Mouse (Mus musculus): ENCODE measurements around the gene Tnc. TPM values are rescaled to one million over a fixed set of nuclear protein-coding genes. Genes with fewer than 3 reads are reported as not detected.

The Tnc gene
- polyA plus RNA-seq, 1 experiment from 2014 or later: 4.0 TPM

GRCm38 (mm10) chr4:64037513-64037912 is 9.3 kb downstream of the Tnc start:
- H3K27ac ChIP-seq (ENCODE audit: low read depth, low read length): no peak overlapping the region
- 80% methylated on average over 2 of the region's 2 CpGs for WGBS
- DNase-seq (ENCODE audit: low spot score, missing footprints): no peak
- no peak for ATAC-seq (ENCODE audit: low FRiP score)
- no peaks in the 10 kb centered on the region for H3K36me3 ChIP-seq (ENCODE audit: control insufficient read depth, insufficient read depth, low read length)
- no peak overlapping the region for H3K9ac ChIP-seq (ENCODE audit: low read length)
- H3K4me2 ChIP-seq: no peak overlapping the region
- no peaks in the 10 kb centered on the region for H3K9me3 ChIP-seq (ENCODE audit: control insufficient read depth, low read length)
- H3K4me3 ChIP-seq (ENCODE audit: low read depth, low read length): no peak overlapping the region
- H3K4me1 ChIP-seq (ENCODE audit: control insufficient read depth, insufficient read depth, low read length): no peaks in the 10 kb centered on the region
- H3K27me3 ChIP-seq (ENCODE audit: control insufficient read depth, insufficient read depth, low read length): no peaks in the 10 kb centered on the region

GRCm38 (mm10) chr4:64034724-64035123 is 12.1 kb downstream of the Tnc start:
- Histone ChIP-seq H3K27me3 (ENCODE audit: control insufficient read depth, insufficient read depth, low read length) (no peaks in the 10 kb centered on the region), H3K4me2 (no peak overlapping the region), H3K36me3 (ENCODE audit: control insufficient read depth, insufficient read depth, low read length) (no peaks in the 10 kb centered on the region), H3K4me1 (ENCODE audit: control insufficient read depth, insufficient read depth, low read length) (no peaks in the 10 kb centered on the region), H3K4me3 (ENCODE audit: low read depth, low read length) (no peak overlapping the region), H3K9ac (ENCODE audit: low read length) (no peak overlapping the region), H3K27ac (ENCODE audit: low read depth, low read length) (no peak overlapping the region), H3K9me3 (ENCODE audit: control insufficient read depth, low read length) (no peaks in the 10 kb centered on the region)
- ATAC-seq (ENCODE audit: low FRiP score) (no peak), DNase-seq (ENCODE audit: low spot score, missing footprints) (no peak)
- 83% methylated on average over 1 of the region's 1 CpGs for WGBS

- Histone ChIP-seq H3K27me3 (ENCODE audit: control insufficient read depth, insufficient read depth, low read length) (no peaks in the 10 kb centered on the region), H3K9ac (ENCODE audit: low read length) (no peak overlapping the region), H3K4me2 (no peak overlapping the region), H3K36me3 (ENCODE audit: control insufficient read depth, insufficient read depth, low read length) (no peaks in the 10 kb centered on the region), H3K4me1 (ENCODE audit: control insufficient read depth, insufficient read depth, low read length) (no peaks in the 10 kb centered on the region), H3K9me3 (ENCODE audit: control insufficient read depth, low read length) (no peaks in the 10 kb centered on the region), H3K27ac (ENCODE audit: low read depth, low read length) (no peak overlapping the region), H3K4me3 (ENCODE audit: low read depth, low read length) (no peak overlapping the region)
- ATAC-seq (ENCODE audit: low FRiP score) (no peak), DNase-seq (ENCODE audit: low spot score, missing footprints) (no peak)
- 72% methylated on average over 2 of the region's 2 CpGs for WGBS
Observed at GRCm38 (mm10) chr4:64033191-64033590, 13.6 kb downstream of the Tnc start.

GRCm38 (mm10) chr4:64029486-64029885 is 17.3 kb downstream of the Tnc start:
- no peaks in the 10 kb centered on the region for H3K4me1 ChIP-seq (ENCODE audit: control insufficient read depth, insufficient read depth, low read length)
- no peak overlapping the region for H3K4me3 ChIP-seq (ENCODE audit: low read depth, low read length)
- no peaks in the 10 kb centered on the region for H3K9me3 ChIP-seq (ENCODE audit: control insufficient read depth, low read length)
- DNase-seq (ENCODE audit: low spot score, missing footprints): no peak
- no peaks in the 10 kb centered on the region for H3K36me3 ChIP-seq (ENCODE audit: control insufficient read depth, insufficient read depth, low read length)
- no peak for ATAC-seq (ENCODE audit: low FRiP score)
- H3K27me3 ChIP-seq (ENCODE audit: control insufficient read depth, insufficient read depth, low read length): no peaks in the 10 kb centered on the region
- WGBS: 56% methylated on average over 1 of the region's 1 CpGs
- no peak overlapping the region for H3K9ac ChIP-seq (ENCODE audit: low read length)
- no peak overlapping the region for H3K27ac ChIP-seq (ENCODE audit: low read depth, low read length)
- no peak overlapping the region for H3K4me2 ChIP-seq

GRCm38 (mm10) chr4:64025591-64025990 is 21.2 kb downstream of the Tnc start:
- H3K36me3 ChIP-seq (ENCODE audit: control insufficient read depth, insufficient read depth, low read length): no peaks in the 10 kb centered on the region
- no peak for ATAC-seq (ENCODE audit: low FRiP score)
- H3K9ac ChIP-seq (ENCODE audit: low read length): no peak overlapping the region
- no peak overlapping the region for H3K27ac ChIP-seq (ENCODE audit: low read depth, low read length)
- WGBS: 87% methylated on average over 6 of the region's 6 CpGs
- H3K27me3 ChIP-seq (ENCODE audit: control insufficient read depth, insufficient read depth, low read length): no peaks in the 10 kb centered on the region
- no peaks in the 10 kb centered on the region for H3K9me3 ChIP-seq (ENCODE audit: control insufficient read depth, low read length)
- H3K4me1 ChIP-seq (ENCODE audit: control insufficient read depth, insufficient read depth, low read length): no peaks in the 10 kb centered on the region
- no peak overlapping the region for H3K4me2 ChIP-seq
- DNase-seq (ENCODE audit: low spot score, missing footprints): no peak
- no peak overlapping the region for H3K4me3 ChIP-seq (ENCODE audit: low read depth, low read length)

- H3K9ac ChIP-seq (ENCODE audit: low read length): no peak overlapping the region
- H3K36me3 ChIP-seq (ENCODE audit: control insufficient read depth, insufficient read depth, low read length): no peaks in the 10 kb centered on the region
- no peaks in the 10 kb centered on the region for H3K4me1 ChIP-seq (ENCODE audit: control insufficient read depth, insufficient read depth, low read length)
- DNase-seq (ENCODE audit: low spot score, missing footprints) (peak; percentile 57), ATAC-seq (ENCODE audit: low FRiP score) (no peak)
- H3K9me3 ChIP-seq (ENCODE audit: control insufficient read depth, low read length): no peaks in the 10 kb centered on the region
- WGBS: 64% methylated on average over 4 of the region's 4 CpGs
- H3K4me2 ChIP-seq: no peak overlapping the region
- no peak overlapping the region for H3K27ac ChIP-seq (ENCODE audit: low read depth, low read length)
- no peaks in the 10 kb centered on the region for H3K27me3 ChIP-seq (ENCODE audit: control insufficient read depth, insufficient read depth, low read length)
- no peak overlapping the region for H3K4me3 ChIP-seq (ENCODE audit: low read depth, low read length)
Observed at GRCm38 (mm10) chr4:64024041-64024779, 22.6 kb downstream of the Tnc start.

- 92% methylated on average over 10 of the region's 10 CpGs for WGBS
- DNase-seq (ENCODE audit: low spot score, missing footprints) (peak; percentile 72), ATAC-seq (ENCODE audit: low FRiP score) (no peak)
- no peaks in the 10 kb centered on the region for H3K4me1 ChIP-seq (ENCODE audit: control insufficient read depth, insufficient read depth, low read length)
- no peaks in the 10 kb centered on the region for H3K27me3 ChIP-seq (ENCODE audit: control insufficient read depth, insufficient read depth, low read length)
- no peak overlapping the region for H3K4me3 ChIP-seq (ENCODE audit: low read depth, low read length)
- H3K27ac ChIP-seq (ENCODE audit: low read depth, low read length): no peak overlapping the region
- H3K4me2 ChIP-seq: no peak overlapping the region
- no peak overlapping the region for H3K9ac ChIP-seq (ENCODE audit: low read length)
- no peaks in the 10 kb centered on the region for H3K36me3 ChIP-seq (ENCODE audit: control insufficient read depth, insufficient read depth, low read length)
- no peaks in the 10 kb centered on the region for H3K9me3 ChIP-seq (ENCODE audit: control insufficient read depth, low read length)
Observed at GRCm38 (mm10) chr4:64020930-64021589, 25.8 kb downstream of the Tnc start.

GRCm38 (mm10) chr4:64020151-64020550 is 26.7 kb downstream of the Tnc start:
- H3K9ac ChIP-seq (ENCODE audit: low read length): no peak overlapping the region
- ATAC-seq (ENCODE audit: low FRiP score) (no peak), DNase-seq (ENCODE audit: low spot score, missing footprints) (peak; percentile 28)
- no peaks in the 10 kb centered on the region for H3K36me3 ChIP-seq (ENCODE audit: control insufficient read depth, insufficient read depth, low read length)
- no peaks in the 10 kb centered on the region for H3K9me3 ChIP-seq (ENCODE audit: control insufficient read depth, low read length)
- H3K27me3 ChIP-seq (ENCODE audit: control insufficient read depth, insufficient read depth, low read length): no peaks in the 10 kb centered on the region
- WGBS: 85% methylated on average over 8 of the region's 8 CpGs
- no peaks in the 10 kb centered on the region for H3K4me1 ChIP-seq (ENCODE audit: control insufficient read depth, insufficient read depth, low read length)
- H3K4me2 ChIP-seq: no peak overlapping the region
- no peak overlapping the region for H3K27ac ChIP-seq (ENCODE audit: low read depth, low read length)
- H3K4me3 ChIP-seq (ENCODE audit: low read depth, low read length): no peak overlapping the region

GRCm38 (mm10) chr4:64011308-64011707 is 35.5 kb downstream of the Tnc start:
- Histone ChIP-seq H3K9ac (ENCODE audit: low read length) (no peak overlapping the region), H3K36me3 (ENCODE audit: control insufficient read depth, insufficient read depth, low read length) (no peaks in the 10 kb centered on the region), H3K27me3 (ENCODE audit: control insufficient read depth, insufficient read depth, low read length) (no peaks in the 10 kb centered on the region), H3K27ac (ENCODE audit: low read depth, low read length) (no peak overlapping the region), H3K4me1 (ENCODE audit: control insufficient read depth, insufficient read depth, low read length) (no peaks in the 10 kb centered on the region), H3K4me3 (ENCODE audit: low read depth, low read length) (no peak overlapping the region), H3K9me3 (ENCODE audit: control insufficient read depth, low read length) (no peaks in the 10 kb centered on the region), H3K4me2 (no peak overlapping the region)
- 47% methylated on average over 2 of the region's 2 CpGs for WGBS
- ATAC-seq (ENCODE audit: low FRiP score) (no peak), DNase-seq (ENCODE audit: low spot score, missing footprints) (no peak)
